Mouse (Mus musculus): ENCODE data around the gene Tdrd3. TPM values are rescaled to one million over a fixed set of nuclear protein-coding genes. Genes with fewer than 3 reads are reported as not detected.

Gene Tdrd3
- total RNA-seq (2023): 10 to 100 TPM; 25.8 to 25.9 TPM

GRCm38 (mm10) chr14:87415808-87416721, at the start of gene Tdrd3:
TSS of gene Tdrd3 (plus strand) at chr14:87416639.

Measured in T-cell, adult 66 days (primary cell).